Mouse (Mus musculus): ENCODE results near the gene Rho. TPM values are rescaled to one million over a fixed set of nuclear protein-coding genes. Genes with fewer than 3 reads are reported as not detected.

Gene Rho
- polyA plus RNA-seq (2012; ENCODE audit: low replicate concordance) = not detected in 2 replicates

GRCm38 (mm10) chr6:115931639-115932038 lies at the start of gene Rho:
Gene Rho (plus strand): TSS chr6:115931748.

DNA sequence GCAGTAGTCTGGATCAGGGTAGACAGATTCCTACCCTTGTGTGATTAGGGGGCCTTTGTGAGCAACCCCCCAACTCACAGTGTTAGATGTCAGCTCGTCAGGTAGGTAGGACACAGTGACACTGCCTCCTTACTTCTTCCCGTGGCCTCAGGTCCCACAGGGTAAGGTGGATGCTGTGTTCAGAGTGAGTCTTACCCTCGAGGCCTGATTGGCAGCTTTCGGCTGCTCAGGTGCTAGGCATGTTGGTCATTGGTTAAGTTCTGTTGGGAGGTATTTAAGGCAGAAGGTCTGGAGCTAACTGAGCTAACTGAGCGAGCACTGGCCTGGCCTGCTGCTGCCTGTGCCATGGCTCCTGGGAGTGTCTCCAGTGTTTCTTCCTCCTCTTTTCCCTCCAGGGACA lies 13.1 kb downstream of the Rho start, which contains the start of gene H1foo:
TSS of gene H1foo (plus strand) at position 301 of the 400 bp plus-strand sequence.

Other genes starting within 250 kb of the Rho start
- 4.4 and 5.8 TPM in 2 replicates for gene Tmem40, start 169.3 kb upstream of the Rho start, polyA plus RNA-seq (2012; ENCODE audit: low replicate concordance)
- 1.1 and 1.3 TPM in 2 replicates for gene Cand2, start 157.2 kb upstream of the Rho start, polyA plus RNA-seq (2012; ENCODE audit: low replicate concordance)
- 458 and 578 TPM in 2 replicates for gene Rpl32, start 123.0 kb upstream of the Rho start, polyA plus RNA-seq (2012; ENCODE audit: low replicate concordance)
- gene Efcab12, start 93.3 kb upstream of the Rho start, polyA plus RNA-seq (2012; ENCODE audit: low replicate concordance) = 0.16 and 0.19 TPM in 2 replicates
- 0.30 and 1.8 TPM in 2 replicates for gene Mbd4, start 78.4 kb upstream of the Rho start, polyA plus RNA-seq (2012; ENCODE audit: low replicate concordance)
- gene Ift122, start 78.3 kb upstream of the Rho start, polyA plus RNA-seq (2012; ENCODE audit: low replicate concordance) = 0.11 and 1.0 TPM in 2 replicates
- gene H1foo, start 13.2 kb downstream of the Rho start, polyA plus RNA-seq (2012; ENCODE audit: low replicate concordance) = not detected in 2 replicates
- gene Plxnd1, start 63.3 kb downstream of the Rho start, polyA plus RNA-seq (2012; ENCODE audit: low replicate concordance) = 9.5 and 11.0 TPM in 2 replicates